Mouse (Mus musculus): ENCODE measurements around the gene Trappc2l. TPM values are rescaled to one million over a fixed set of nuclear protein-coding genes. Genes with fewer than 3 reads are reported as not detected.
A peak's percentile ranks its signal among the peaks of the same experiment; 100 is the strongest.

The Trappc2l gene
- total RNA-seq, 2 experiments from 2014 or later: 65.8 to 67.9 TPM

DNA sequence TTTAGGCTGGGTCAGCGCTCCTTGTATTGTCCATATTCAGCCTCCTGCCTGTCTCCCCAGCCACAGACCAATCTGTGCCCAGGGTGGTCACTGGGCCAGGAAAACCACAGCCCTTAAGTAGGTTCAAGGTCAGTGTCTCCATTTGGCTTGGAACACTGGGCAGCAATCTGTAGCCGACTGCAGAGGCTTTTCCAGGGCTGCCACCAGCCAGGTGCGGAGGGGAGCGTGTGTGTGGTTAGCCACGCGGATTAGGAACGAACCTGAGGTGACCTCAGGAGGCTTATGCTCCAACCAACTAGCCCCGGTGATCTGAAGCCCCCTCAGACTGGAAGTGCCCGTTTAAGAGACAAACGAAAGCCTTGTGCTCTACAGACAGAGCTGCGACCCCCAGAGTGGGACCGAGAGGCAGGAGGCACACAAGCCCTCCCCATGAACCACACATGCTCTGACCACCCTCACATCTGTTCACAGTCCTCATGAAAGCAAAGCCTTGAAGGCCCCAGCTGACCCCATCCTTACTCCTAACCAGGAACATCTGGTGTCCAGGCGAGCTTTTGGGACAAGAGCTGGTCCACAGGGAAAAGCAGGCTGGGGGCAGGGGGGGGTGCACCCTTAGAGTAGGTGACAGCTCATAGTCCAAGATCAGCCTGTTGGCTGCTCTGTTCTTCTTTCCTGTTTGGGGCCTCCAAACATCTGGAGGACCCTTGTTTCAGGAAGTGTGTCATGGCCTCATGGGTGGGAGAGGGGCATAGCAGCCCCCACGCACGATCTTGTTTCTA lies 36.9 kb downstream of the Trappc2l start:
- intact Hi-C loops (cut with DNase I): no loop called here
- no peak for DNase-seq

DNA sequence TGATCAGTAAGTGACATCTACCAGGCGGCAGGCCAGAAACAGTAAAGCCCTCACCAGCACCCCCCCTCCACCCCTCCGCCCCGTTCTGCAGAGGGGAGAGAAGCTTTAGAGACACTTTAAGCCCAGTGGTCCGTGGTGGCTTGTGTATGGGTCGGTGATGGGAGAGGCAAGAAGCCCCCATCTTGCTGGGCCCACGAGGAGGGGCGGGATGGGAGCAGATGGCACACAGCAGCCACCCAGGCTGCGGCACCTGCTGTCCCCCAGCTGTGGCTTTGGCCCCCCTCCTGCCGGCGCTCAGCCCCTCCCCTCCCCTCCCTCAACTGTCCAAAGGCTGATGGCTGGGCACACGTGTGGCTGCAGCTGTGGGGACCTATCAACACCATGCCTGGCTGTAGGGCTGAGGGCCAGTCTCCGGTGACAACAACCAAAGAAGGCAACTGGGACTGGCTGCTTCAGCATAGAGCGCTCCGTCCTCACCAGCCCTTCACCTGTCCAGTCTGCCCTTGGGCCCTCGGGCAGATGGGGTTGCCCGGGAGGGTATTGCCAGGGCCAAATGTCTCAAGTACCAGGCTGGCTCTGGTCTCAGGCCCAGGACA lies 40.0 kb downstream of the Trappc2l start:
- DNase-seq: no peak
- intact Hi-C loops (cut with DNase I): no loop called here

DNA sequence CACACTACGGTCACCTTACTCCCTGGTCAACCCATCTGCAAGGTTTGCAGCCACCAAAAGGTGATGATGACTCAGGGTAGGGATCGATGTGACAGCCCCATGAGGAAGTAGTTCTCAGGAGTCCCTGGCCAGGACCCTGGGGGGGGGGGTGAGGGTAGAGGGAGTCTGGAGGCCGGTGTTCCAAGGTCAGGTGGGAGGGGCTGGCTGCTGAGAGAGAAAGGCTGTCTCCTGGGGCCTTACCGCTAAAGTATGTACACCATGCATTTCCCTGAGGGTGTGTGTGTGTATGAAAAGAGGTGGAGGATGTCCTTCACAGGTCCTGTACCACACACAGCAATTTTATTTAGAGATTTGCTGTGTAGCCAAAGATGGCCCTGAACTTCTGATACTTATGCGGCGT lies 41.2 kb downstream of the Trappc2l start:
- intact Hi-C loops (cut with DNase I): no loop called here

DNA sequence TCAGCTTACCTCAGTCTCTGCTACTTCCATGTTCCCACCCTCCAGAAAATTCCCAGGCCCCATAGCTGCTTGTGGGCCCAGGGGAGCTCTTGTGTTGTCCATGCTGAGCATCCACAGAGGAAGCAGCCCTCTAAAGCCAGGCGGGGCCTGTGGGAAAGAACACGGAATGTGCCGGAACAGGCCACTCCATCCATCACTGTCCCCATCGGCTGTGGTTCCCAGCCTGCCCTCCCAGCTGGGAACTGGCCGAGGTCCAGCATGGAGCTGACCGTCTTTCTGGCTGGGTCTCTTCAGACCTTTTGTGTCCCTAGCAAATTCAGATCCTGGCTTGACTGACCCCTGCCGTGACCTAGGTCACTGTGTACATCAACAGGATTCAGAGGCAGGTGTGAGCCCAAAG lies 43.3 kb downstream of the Trappc2l start:
- peak; percentile 66 to 69 for DNase-seq
- intact Hi-C loops (cut with DNase I): no loop called here

More for the DNA sequence above, 41.2 kb downstream of the Trappc2l start:
- DNase-seq: no peak

DNA sequence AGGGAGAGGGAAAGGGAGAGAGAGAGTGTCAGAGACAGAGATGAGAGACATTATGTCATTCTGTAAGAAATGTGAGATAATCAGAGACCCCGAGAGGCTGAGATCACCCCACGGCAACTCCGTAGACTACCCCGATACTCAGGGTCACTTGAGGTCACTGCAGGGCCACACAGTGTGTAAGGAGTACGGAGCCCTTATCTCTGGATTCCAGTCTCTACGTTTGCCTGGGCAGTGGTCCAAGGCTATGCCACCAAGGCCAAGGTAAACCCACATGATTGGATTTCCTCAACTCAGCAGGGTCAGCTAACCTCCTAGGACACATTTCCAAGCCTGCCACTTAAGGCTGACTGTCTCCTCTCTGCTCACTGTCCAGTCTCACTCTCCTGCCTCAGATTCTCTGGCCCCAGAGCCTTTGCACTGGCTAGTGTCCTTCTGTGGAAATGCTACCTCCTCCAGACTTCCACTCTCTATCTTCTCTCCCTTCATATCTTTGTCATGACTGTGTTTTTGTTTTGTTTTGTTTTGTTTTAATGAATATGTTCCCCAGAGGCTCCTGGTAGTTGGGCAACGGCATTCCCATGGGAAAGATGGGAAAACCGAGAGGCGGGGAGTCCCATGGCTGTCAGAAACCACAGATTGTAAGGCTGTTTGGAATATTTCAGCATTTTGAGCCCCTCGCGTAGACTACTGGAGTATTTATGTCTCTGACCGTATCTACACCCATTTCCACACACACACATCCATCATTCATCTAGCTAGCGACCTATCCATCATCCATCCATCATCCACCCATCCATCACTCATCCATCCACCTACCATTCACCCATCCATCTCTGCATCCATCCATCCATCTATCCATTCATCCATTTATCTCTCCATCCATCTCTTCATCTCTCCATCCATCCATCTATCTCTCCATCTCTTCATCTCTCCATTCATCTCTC lies 44.9 kb downstream of the Trappc2l start:
- DNase-seq: peak; percentile 74 to 75
- intact Hi-C loops (cut with DNase I): loop anchor here (2.0 kb wide), 1 partner anchor 20 kb away; no protein-coding TSS in a partner anchor

DNA sequence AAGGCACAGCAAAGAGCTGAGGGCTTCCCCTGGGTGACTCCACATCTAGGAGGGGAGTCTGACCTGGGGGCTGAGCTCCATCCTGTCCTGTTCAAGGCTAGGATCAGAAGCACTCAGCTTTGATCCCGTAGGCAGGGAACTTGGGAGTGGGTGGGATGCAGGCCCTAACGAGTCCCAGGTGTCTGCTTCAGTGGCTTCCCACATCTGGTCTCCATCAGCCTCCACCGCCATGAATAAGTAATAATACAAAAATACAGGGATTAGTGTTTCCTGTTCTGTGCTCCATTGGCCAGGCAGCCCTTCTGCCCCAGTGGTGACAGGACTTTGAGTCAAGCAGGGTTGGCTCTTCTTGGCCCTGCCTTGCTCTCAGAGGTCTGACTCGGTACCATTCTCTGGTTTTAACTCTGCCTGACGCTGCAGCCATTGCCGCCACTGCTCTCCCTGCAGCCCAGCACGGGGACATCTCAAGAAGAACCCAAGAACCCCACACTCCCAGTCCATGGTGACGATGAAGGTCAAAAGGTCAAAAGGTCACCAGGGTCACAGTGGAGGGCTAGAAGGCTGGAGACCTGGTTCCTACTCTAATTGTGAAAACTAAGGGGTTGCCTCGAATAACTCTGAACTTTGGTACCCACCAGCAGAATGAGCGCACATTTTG lies 46.8 kb downstream of the Trappc2l start:
- DNase-seq: no peak
- intact Hi-C loops (cut with DNase I): no loop called here

DNA sequence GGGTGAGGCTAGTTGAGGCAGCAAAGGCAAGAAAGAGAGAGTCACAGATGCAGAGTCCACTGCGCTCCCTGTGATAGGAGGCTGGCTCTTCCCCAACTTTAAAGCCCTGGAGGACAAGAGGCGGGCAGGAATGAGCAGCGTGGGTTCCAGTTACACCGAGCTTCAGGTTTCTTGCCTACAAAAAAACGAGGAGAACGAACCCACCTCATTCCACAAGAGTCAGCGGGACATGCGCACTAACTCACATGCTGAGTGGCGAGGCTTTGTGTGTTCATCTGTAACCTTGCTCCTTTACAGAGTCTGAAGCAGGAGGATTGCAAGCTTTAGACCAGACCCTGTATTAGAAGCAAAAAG lies 47.3 kb downstream of the Trappc2l start:
- no peak for DNase-seq
- intact Hi-C loops (cut with DNase I): no loop called here

DNA sequence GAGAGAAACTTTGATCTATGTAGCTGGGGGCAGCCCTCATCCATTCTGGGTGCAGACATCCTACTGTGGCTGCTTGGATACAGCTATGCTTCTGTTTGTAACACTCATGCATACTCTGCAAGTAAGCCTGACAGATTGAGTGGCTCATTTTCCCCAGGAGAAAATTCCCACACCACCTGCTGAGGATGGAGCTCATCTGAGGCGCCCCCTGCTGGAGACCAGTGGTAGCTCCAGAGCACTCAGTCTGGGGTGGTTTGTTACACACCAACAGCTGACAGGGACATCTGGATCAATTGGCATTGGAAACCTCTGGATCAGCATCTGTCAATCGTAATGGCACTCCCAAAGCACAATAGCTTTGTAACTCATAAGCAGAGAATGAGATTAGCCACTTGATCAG lies 48.6 kb downstream of the Trappc2l start:
- no peak for DNase-seq
- intact Hi-C loops (cut with DNase I): loop anchor here (2.0 kb wide), 1 partner anchor 33 kb away; no protein-coding TSS in a partner anchor

DNA sequence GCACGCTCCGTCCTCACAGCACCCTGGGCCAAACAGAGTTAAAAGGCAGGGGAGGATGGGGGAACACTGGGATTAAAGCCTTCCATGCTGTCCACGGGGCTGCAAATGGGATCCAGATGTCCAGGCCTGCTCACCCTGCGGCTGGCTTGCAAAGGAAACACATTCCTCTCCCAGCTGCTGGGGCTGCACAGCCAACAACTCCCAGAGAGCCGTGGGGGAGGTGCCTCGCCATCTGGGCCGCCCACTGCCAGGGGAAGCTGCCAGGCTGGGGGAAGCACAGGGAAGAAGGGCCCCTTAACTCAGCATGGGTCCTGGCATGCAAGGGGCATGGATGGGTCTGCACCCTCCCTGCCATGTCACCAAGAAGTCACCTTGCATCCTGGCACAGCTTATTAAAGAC lies 49.7 kb downstream of the Trappc2l start:
- intact Hi-C loops (cut with DNase I): loop anchor here (2.0 kb wide), 1 partner anchor 34 kb away; no protein-coding TSS in a partner anchor
- DNase-seq: peak; percentile 71 to 79

DNA sequence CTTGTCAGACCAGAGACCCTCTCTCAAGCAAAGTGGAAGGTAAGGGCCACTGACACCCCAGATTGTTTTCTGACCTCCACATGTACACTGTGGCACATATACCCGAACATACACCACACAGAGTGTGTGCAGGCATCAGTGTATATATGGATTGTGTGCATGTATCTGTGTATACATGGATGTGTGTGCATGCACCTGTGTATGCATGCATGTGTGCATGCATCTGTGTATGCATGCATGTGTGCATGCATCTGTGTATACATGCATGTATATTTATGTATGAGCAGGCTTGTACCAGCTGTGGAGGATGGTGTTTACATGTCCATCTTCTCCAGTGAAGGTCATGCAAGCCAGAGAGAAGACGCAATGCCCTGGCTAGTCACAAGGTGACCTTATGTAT lies 50.5 kb downstream of the Trappc2l start:
- intact Hi-C loops (cut with DNase I): loop anchor here (2.0 kb wide), 1 partner anchor 35 kb away; no protein-coding TSS in a partner anchor
- no peak for DNase-seq

DNA sequence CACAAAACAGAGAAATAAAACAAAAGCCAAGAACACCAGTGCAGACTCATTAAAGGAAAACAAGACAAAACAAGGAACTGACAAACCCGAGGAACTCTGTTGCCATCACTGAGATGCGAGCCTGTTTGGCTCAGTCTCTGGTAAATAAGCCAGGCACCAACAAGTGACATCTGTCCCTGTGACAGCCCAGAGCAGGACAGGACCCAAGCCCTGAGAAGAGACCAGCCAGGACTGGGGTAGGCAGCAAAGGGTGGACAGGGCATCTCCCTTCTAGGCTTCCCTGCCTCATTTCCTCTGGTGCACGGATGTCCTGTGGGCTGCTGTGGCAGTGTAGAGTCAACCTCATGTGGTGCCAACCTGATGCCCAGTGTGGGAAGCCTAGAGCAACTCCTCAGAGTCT lies 51.7 kb downstream of the Trappc2l start:
- intact Hi-C loops (cut with DNase I): no loop called here
- DNase-seq: no peak

DNA sequence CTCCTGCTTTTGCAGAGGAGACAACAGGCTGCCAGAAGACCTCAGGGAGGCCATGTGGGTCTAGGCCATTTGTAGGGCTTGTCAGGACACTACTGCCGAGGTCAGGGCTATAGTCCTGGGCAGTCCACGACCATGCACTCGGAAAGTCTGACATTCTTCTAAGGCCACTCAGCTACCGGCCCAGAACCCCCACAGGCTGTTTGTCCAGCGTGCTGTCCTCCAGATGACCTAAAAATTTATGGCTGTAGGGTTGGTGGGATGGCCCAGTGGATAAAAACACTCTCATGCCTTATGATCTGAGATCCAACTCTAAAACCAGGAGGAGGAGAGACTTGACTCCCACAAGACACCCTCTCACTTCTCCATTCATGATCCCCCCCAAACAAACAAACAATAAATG lies 52.2 kb downstream of the Trappc2l start:
- no peak for DNase-seq
- intact Hi-C loops (cut with DNase I): no loop called here

DNA sequence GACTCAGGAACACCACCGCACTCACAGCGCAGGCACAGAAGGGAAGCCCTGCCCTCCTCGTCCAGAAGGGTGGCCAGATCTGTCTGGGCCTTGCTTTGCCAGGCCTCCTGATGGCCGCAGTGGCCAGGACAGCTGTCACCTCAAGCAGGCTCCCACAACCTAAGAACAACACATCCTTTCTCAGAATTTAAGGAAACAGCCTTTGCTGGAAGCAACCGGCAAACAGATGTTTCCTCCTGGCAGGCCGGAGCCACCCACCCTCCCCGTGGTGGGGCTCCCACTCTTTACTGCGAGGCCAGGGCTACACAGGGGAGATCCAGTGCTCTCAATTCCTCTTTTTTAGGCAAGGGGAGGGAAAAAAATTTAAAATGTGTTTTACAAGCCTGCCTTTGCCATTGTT lies 53.8 kb downstream of the Trappc2l start:
- intact Hi-C loops (cut with DNase I): no loop called here
- peak; percentile 74 to 75 for DNase-seq

DNA sequence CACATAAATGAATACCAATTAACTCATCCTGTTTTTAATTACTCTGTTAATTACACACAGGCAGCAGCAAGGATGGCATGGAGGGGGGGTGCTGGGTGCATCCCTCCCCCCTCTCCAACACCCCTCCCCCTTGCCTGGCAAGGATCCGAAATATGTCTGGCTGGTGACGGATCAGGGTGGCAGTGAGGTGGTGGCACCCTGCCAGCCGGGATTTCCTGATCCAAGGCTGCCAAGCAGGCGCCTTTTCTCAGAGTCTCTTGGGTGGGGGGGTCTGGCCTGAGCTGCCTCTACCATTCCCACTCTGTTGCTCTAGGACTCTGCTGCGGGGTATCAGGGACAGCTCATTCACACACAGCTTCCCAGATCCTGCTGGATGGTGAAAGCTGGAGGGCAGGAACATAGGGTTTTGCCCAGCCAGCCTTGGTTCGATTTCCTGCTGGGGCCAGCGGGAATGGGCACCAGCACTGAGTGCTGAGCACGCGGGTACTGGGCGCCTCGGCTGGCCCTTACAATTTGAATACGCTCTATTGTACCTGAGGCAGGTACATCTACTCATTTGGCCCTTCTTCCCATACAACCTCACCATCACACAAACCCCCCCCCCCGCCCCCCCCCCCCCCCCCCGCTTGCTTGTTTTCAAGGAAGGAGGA lies 54.4 kb downstream of the Trappc2l start:
- peak; percentile 74 to 79 for DNase-seq
- intact Hi-C loops (cut with DNase I): no loop called here

Small RNA genes lying within 50 kb of the gene (microRNA-seq; reads per million reads assigned to microRNA genes)
- 0 reads per million in 2 experiments for gene Mir6396 (ENCODE audit: borderline number of aligned reads in 2 of 2)

Other genes with a start within 250 kb of the Trappc2l start
- gene Zc3h18, start 235.0 kb upstream of the Trappc2l start, total RNA-seq (2021): 10 to 100 TPM; 21.4 to 23.0 TPM
- gene Il17c, start 189.6 kb upstream of the Trappc2l start, total RNA-seq (2021): not detected
- gene Cyba, start 178.7 kb upstream of the Trappc2l start, total RNA-seq (2021): 10 to 100 TPM; 40.4 to 42.1 TPM
- gene Mvd, start 168.2 kb upstream of the Trappc2l start, total RNA-seq (2021): 1 to 10 TPM; 4.5 to 5.5 TPM
- 1 to 10 TPM; 2.2 to 5.0 TPM for gene Snai3, start 150.9 kb upstream of the Trappc2l start, total RNA-seq (2021)
- gene Rnf166, start 135.6 kb upstream of the Trappc2l start, total RNA-seq (2021): 10 to 100 TPM; 37.3 to 40.0 TPM
- gene Ctu2, start 135.5 kb upstream of the Trappc2l start, total RNA-seq (2021): 10 to 100 TPM in 1 of 2 experiments, 1 to 10 TPM in 1; 7.1 to 10.7 TPM
- gene Piezo1, start 60.3 kb upstream of the Trappc2l start, total RNA-seq (2021): 10 to 100 TPM; 18.8 to 21.6 TPM
- gene Cdt1, start 43.6 kb upstream of the Trappc2l start, total RNA-seq (2021): 1 to 10 TPM; 2.4 to 2.5 TPM
- gene Aprt, start 34.7 kb upstream of the Trappc2l start, total RNA-seq (2021): 10 to 100 TPM; 29.8 to 38.9 TPM
- gene Galns, start 177 bp upstream of the Trappc2l start, total RNA-seq (2021): 1 to 10 TPM; 3.1 to 3.5 TPM
- gene Pabpn1l, start 11.1 kb downstream of the Trappc2l start, total RNA-seq (2021): not detected
- gene Cbfa2t3, start 87.5 kb downstream of the Trappc2l start, total RNA-seq (2021): 10 to 100 TPM; 19.7 to 23.0 TPM
- 10 to 100 TPM; 28.3 to 30.6 TPM for gene Acsf3, start 163.8 kb downstream of the Trappc2l start, total RNA-seq (2021)
- not detected for gene Cdh15, start 236.3 kb downstream of the Trappc2l start, total RNA-seq (2021)

Measured in heart, postnatal 36 days (tissue).